In the genomic region with DNA sequence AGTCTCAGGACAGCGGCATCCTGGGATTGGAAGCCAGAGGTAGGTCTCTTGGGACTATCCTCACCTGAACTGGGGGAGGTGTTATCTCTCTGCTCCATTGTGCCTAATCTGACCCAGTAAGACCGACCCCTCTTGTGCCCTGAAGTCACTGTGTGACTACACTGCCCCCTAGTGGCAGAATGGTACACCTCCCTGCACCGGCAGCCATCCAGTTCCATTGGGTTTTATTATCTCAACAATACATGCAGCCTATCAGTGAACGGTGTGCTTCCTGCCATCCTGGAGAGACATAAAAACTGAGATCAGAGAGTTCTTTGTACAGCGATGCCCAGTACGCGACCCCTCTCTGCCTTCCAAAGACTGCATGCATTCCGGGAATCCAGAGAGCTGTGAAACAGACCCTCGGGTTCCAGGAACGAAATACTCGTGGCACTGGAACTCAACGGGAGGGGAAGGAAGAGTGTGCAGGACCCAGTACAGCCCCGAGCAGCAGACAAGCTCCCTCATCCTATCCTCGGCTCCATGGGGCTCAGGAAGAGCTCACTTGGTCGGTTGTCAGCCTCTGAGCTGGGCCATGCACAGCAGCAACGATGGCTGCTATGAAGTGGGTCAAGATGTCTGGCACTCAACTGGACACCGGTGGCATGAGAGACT, we compare ENCODE assay signal across 8 mouse cellular contexts. TPM values are rescaled to one million over a fixed set of nuclear protein-coding genes. Genes with fewer than 3 reads are reported as not detected.
A peak's percentile ranks its signal among the peaks of the same experiment; 100 is the strongest.
DNase-seq lines count a peak whose midpoint lies in the region; ATAC-seq and TF ChIP-seq lines count a peak whose summit lies in the region.

No protein-coding gene starts in this region.

- TF ChIP-seq CTCF in cerebellum, adult 2 months (IDR thresholded peaks at IDR 0.05; ENCODE audit: borderline replicate concordance, insufficient read depth, low read depth, low read length): peak; percentile 99
- TF ChIP-seq CTCF in layer of hippocampus, adult 2 months (conservative IDR thresholded peaks at IDR 0.05): peak; percentile 99
- TF ChIP-seq CTCF in lung, embryonic 14.5 days (IDR thresholded peaks at IDR 0.05; ENCODE audit: low read depth): peak; percentile 98
- TF ChIP-seq CTCF in thymus, adult 2 months (IDR thresholded peaks at IDR 0.05; ENCODE audit: borderline replicate concordance, control insufficient read depth, extremely low read depth, insufficient read depth, low read length, poor library complexity): peak; percentile 83; the same call in 1 of the 2 replicates

- DNase-seq in MEL-GATA-1-ER (ENCODE audit: extremely low read depth, low read depth): peak; percentile 71
- DNase-seq in cerebellum, adult 2 months: peak; percentile 86 to 89
- peak; percentile 87 for DNase-seq in forelimb bud, embryonic 11.5 days (ENCODE audit: low read depth, low spot score)
- peak; percentile 81 for DNase-seq in heart, postnatal 4 days
- peak; percentile 83 to 89 for DNase-seq in layer of hippocampus, adult 2 months (ENCODE audit: low spot score in 2 of 2)
- peak; percentile 89 for DNase-seq in lung, embryonic 14.5 days
- DNase-seq in ovary, adult 18-20 months (ENCODE audit: low spot score): peak; percentile 25
- peak; percentile 81 for DNase-seq in thymus, adult 2 months

- H3K27me3 ChIP-seq in cerebellum, adult 2 months (ENCODE audit: control insufficient read depth, insufficient read depth, low read length): no peaks in the 10 kb centered on the region
- H3K27me3 ChIP-seq in lung, embryonic 14.5 days (ENCODE audit: insufficient read depth, low read length): no peaks in the 10 kb centered on the region
- no peaks in the 10 kb centered on the region for H3K27me3 ChIP-seq in thymus, adult 2 months (ENCODE audit: control insufficient read depth, insufficient read depth, low read length)

- WGBS in cerebellum, adult 2 months: 16% methylated on average over 17 of the region's 17 CpGs
- 30% methylated on average over 17 of the region's 17 CpGs for WGBS in lung, embryonic 14.5 days
- 28% methylated on average over 17 of the region's 17 CpGs for WGBS in thymus, adult 2 months

- H3K4me3 ChIP-seq in cerebellum, adult 2 months (replicated peaks; ENCODE audit: insufficient read depth, low read depth, low read length): peak overlapping the region; percentile 54
- H3K4me3 ChIP-seq in layer of hippocampus, adult 2 months: peak overlapping the region; percentile 57
- H3K4me3 ChIP-seq in lung, embryonic 14.5 days (ENCODE audit: low read depth, low read length): no peak overlapping the region
- H3K4me3 ChIP-seq in thymus, adult 2 months (ENCODE audit: control insufficient read depth, insufficient read depth, low read length): no peak overlapping the region

- peak overlapping the region; percentile 29 for H3K27ac ChIP-seq in cerebellum, adult 2 months (ENCODE audit: insufficient read depth, low read length)
- H3K27ac ChIP-seq in layer of hippocampus, adult 2 months: peak overlapping the region; percentile 81
- no peak overlapping the region for H3K27ac ChIP-seq in lung, embryonic 14.5 days (ENCODE audit: low read depth)
- no peak overlapping the region for H3K27ac ChIP-seq in thymus, adult 2 months (ENCODE audit: control insufficient read depth, insufficient read depth, low read length)

- H3K9ac ChIP-seq in lung, embryonic 14.5 days: no peak overlapping the region

- H3K4me2 ChIP-seq in lung, embryonic 14.5 days: peak overlapping the region; percentile 38; the same call in 1 of the 2 replicates

- H3K36me3 ChIP-seq in lung, embryonic 14.5 days (ENCODE audit: insufficient read depth): no peaks in the 10 kb centered on the region
- H3K36me3 ChIP-seq in thymus, adult 2 months (ENCODE audit: control insufficient read depth, insufficient read depth, low read length): no peaks in the 10 kb centered on the region

- no peak for TF ChIP-seq POLR2A in cerebellum, adult 2 months (IDR thresholded peaks at IDR 0.05; ENCODE audit: borderline replicate concordance, insufficient read depth, low read length)
- TF ChIP-seq POLR2A in thymus, adult 2 months (IDR thresholded peaks at IDR 0.05; ENCODE audit: control insufficient read depth, extremely low read depth, insufficient read depth, low read length, poor library complexity): no peak

- no peaks in the 10 kb centered on the region for H3K9me3 ChIP-seq in lung, embryonic 14.5 days (ENCODE audit: low read depth, low read length)

- H3K4me1 ChIP-seq in cerebellum, adult 2 months (ENCODE audit: control insufficient read depth, insufficient read depth, low read length): peaks cover 7% of the 10 kb centered on the region; the same call in 1 of the 2 replicates
- H3K4me1 ChIP-seq in lung, embryonic 14.5 days (ENCODE audit: insufficient read depth): no peaks in the 10 kb centered on the region
- H3K4me1 ChIP-seq in thymus, adult 2 months (replicated peaks; ENCODE audit: control insufficient read depth, insufficient read depth, low read length): peaks cover 3% of the 10 kb centered on the region; the same call in 1 of the 2 replicates

- ATAC-seq in lung, embryonic 14.5 days (ENCODE audit: insufficient read depth): peak; percentile 75

RNA-seq across cellular contexts. Expression of a gene that starts 10.5 kb away (rescaled TPM):
- 39.5 and 49.4 TPM in 2 replicates for polyA plus RNA-seq in cerebellum, adult 2 months (2012; rRNA removed)
- total RNA-seq in heart, postnatal 4 days (2021): 10 to 100 TPM in 1 of 2 experiments, 1 to 10 TPM in 1; 5.5 to 11.8 TPM
- 10 to 100 TPM; 21.1 to 21.6 TPM for total RNA-seq in layer of hippocampus, adult 2 months (2021)
- 26.5 and 31.0 TPM in 2 replicates for polyA plus RNA-seq in lung, embryonic 14.5 days (2014; fragmentation: Nextera tagmentation; extraction: Ambion mirVana)
- polyA plus RNA-seq in thymus, adult 2 months (2012; rRNA removed): 97.7 and 110 TPM in 2 replicates

RNA-seq across cellular contexts. Expression of a gene that starts 59.8 kb away (rescaled TPM):
- polyA plus RNA-seq in cerebellum, adult 2 months (2012; rRNA removed): 72.3 and 79.5 TPM in 2 replicates
- total RNA-seq in heart, postnatal 4 days (2021): 10 to 100 TPM; 10.0 to 11.3 TPM
- 10 to 100 TPM; 57.6 to 63.9 TPM for total RNA-seq in layer of hippocampus, adult 2 months (2021)
- 15.9 and 16.1 TPM in 2 replicates for polyA plus RNA-seq in lung, embryonic 14.5 days (2014; fragmentation: Nextera tagmentation; extraction: Ambion mirVana)
- polyA plus RNA-seq in thymus, adult 2 months (2012; rRNA removed): 12.7 and 18.6 TPM in 2 replicates

Comparison
In these comparisons a context has a peak if more than half of its experiments do, and no peak if none do; other contexts are left out.
1. DNase-seq: peak in every context shown above with its lines; median percentile 89 in lung, embryonic 14.5 days; 88 in cerebellum, adult 2 months; 87 in forelimb bud, embryonic 11.5 days; 86 in layer of hippocampus, adult 2 months; 81 in heart, postnatal 4 days; 81 in thymus, adult 2 months; 71 in MEL-GATA-1-ER; 25 in ovary, adult 18-20 months.
2. H3K27ac ChIP-seq: peak in cerebellum, adult 2 months (single experiment) and layer of hippocampus, adult 2 months (single experiment); none in lung, embryonic 14.5 days (single experiment) and thymus, adult 2 months (single experiment).
3. H3K4me3 ChIP-seq: peak in cerebellum, adult 2 months (single experiment) and layer of hippocampus, adult 2 months (single experiment); none in lung, embryonic 14.5 days (single experiment) and thymus, adult 2 months (single experiment).
4. Peak in every context shown above with its lines, with median percentiles within 50 percentile points of each other: CTCF ChIP-seq.